Mouse (Mus musculus) embryonic facial prominence, embryonic 10.5 days (tissue): ENCODE data around the gene Syce2. TPM values are rescaled to one million over a fixed set of nuclear protein-coding genes. Genes with fewer than 3 reads are reported as not detected.

Experiments used
- microRNA-seq: library from miRNA; unstranded; fragments of <30 nt; microRNA quantifications from one replicate; pipeline ENCODE4, GENCODE M21; 2017
- polyA plus RNA-seq: library from polyadenylated mRNA; unstranded; fragments of >200 nt; fragmentation: Nextera tagmentation; extraction: Ambion mirVana; gene quantifications from 2 replicates; pipeline ENCODE4 v1.2.1, GENCODE M21; 2016

Gene Syce2
- polyA plus RNA-seq, 1 experiment from 2014 or later = 83.7 TPM

Small RNA genes within 50 kb of the gene (microRNA-seq; reads per million reads assigned to microRNA genes)
- not detected for gene Gm24197
- gene Mir7069 = 4.3 reads per million, percentile 10 among the genes with 10 or more reads in this experiment

Other genes starting within 250 kb of the Syce2 start
- 140 and 148 TPM in 2 replicates for gene Ier2, start 209.3 kb upstream of the Syce2 start, polyA plus RNA-seq
- gene Trmt1, start 185.8 kb upstream of the Syce2 start, polyA plus RNA-seq = 69.1 and 71.2 TPM in 2 replicates
- gene Nacc1, start 184.2 kb upstream of the Syce2 start, polyA plus RNA-seq = 30.4 and 30.8 TPM in 2 replicates
- 4.3 and 5.5 TPM in 2 replicates for gene Lyl1, start 170.7 kb upstream of the Syce2 start, polyA plus RNA-seq
- gene G430095P16Rik, start 149.1 kb upstream of the Syce2 start, polyA plus RNA-seq = 1.6 and 3.6 TPM in 2 replicates
- gene Nfix, start 71.8 kb upstream of the Syce2 start, polyA plus RNA-seq = 0.29 and 0.77 TPM in 2 replicates
- gene Dand5, start 49.3 kb upstream of the Syce2 start, polyA plus RNA-seq = 2.8 and 3.0 TPM in 2 replicates
- gene Gadd45gip1, start 40.6 kb upstream of the Syce2 start, polyA plus RNA-seq = 45.2 and 47.3 TPM in 2 replicates
- 112 and 122 TPM in 2 replicates for gene Rad23a, start 31.4 kb upstream of the Syce2 start, polyA plus RNA-seq
- 758 and 801 TPM in 2 replicates for gene Calr, start 25.2 kb upstream of the Syce2 start, polyA plus RNA-seq
- gene Farsa, start 15.1 kb upstream of the Syce2 start, polyA plus RNA-seq = 133 and 138 TPM in 2 replicates
- 49.6 and 51.8 TPM in 2 replicates for gene Gcdh, start 21.8 kb downstream of the Syce2 start, polyA plus RNA-seq
- 14.5 and 15.6 TPM in 2 replicates for gene Klf1, start 29.8 kb downstream of the Syce2 start, polyA plus RNA-seq
- 6.1 and 10.1 TPM in 2 replicates for gene Dnase2a, start 36.4 kb downstream of the Syce2 start, polyA plus RNA-seq
- gene Mast1, start 65.2 kb downstream of the Syce2 start, polyA plus RNA-seq = 2.3 and 3.4 TPM in 2 replicates
- 0.36 and 0.91 TPM in 2 replicates for gene Rtbdn, start 74.9 kb downstream of the Syce2 start, polyA plus RNA-seq
- not detected in 2 replicates for gene Gm49661, start 97.3 kb downstream of the Syce2 start, polyA plus RNA-seq
- gene Prdx2, start 97.5 kb downstream of the Syce2 start, polyA plus RNA-seq = 1,193 and 1,272 TPM in 2 replicates
- 147 and 148 TPM in 2 replicates for gene Rnaseh2a, start 97.7 kb downstream of the Syce2 start, polyA plus RNA-seq
- gene Junb, start 106.6 kb downstream of the Syce2 start, polyA plus RNA-seq = 6.6 and 6.7 TPM in 2 replicates
- 19.5 and 20.0 TPM in 2 replicates for gene Hook2, start 118.5 kb downstream of the Syce2 start, polyA plus RNA-seq
- gene Best2, start 142.4 kb downstream of the Syce2 start, polyA plus RNA-seq = 0.08 TPM in 1 of 2 replicates, not detected in the other
- 157 TPM in 2 replicates for gene Asna1, start 153.2 kb downstream of the Syce2 start, polyA plus RNA-seq
- gene Trir, start 154.7 kb downstream of the Syce2 start, polyA plus RNA-seq = 154 and 157 TPM in 2 replicates
- gene Tnpo2, start 164.8 kb downstream of the Syce2 start, polyA plus RNA-seq = 31.2 and 31.5 TPM in 2 replicates
- gene Fbxw9, start 187.9 kb downstream of the Syce2 start, polyA plus RNA-seq = 21.4 and 25.1 TPM in 2 replicates
- gene Gm5741, start 195.9 kb downstream of the Syce2 start, polyA plus RNA-seq = not detected in 2 replicates
- 70.5 and 74.5 TPM in 2 replicates for gene Dhps, start 199.6 kb downstream of the Syce2 start, polyA plus RNA-seq
- 126 and 127 TPM in 2 replicates for gene Wdr83os, start 208.6 kb downstream of the Syce2 start, polyA plus RNA-seq
- 64.3 and 65.8 TPM in 2 replicates for gene Wdr83, start 209.2 kb downstream of the Syce2 start, polyA plus RNA-seq
- gene Man2b1, start 211.2 kb downstream of the Syce2 start, polyA plus RNA-seq = 26.1 and 27.2 TPM in 2 replicates